Mouse (Mus musculus): ENCODE measurements around the gene Hspb7.

The Hspb7 gene

DNA sequence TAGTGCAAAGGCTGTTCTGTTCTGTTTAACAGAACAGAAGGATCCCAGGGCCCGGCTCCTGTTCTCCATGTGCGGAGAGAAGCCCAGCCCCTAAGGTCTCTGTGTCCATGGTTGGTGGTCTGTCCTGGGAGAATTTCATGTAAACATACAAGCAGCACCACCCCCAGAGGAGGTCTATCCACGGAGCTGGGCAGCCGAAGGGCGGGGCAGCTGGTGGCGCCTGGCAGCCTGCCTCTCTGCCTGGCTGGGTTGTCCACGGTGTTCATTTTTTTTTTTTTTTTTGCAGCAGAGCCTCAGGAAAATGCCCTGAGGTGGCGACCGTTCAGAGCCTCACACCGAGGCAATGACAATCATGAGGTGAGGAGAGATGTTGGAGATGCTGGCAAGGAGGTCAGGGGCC is 48.0 kb downstream of the Hspb7 start:
- DNase-seq (ENCODE audit: low read depth in 1 of 2, low spot score in 2 of 2), result no peak

- no peak for DNase-seq (ENCODE audit: low read depth in 1 of 2, low spot score in 2 of 2)
These were observed 48.8 kb downstream of the Hspb7 start for GRCm38 (mm10) chr4:141469343-141469742.

GRCm38 (mm10) chr4:141471491-141471890 is 50.9 kb downstream of the Hspb7 start:
- DNase-seq (ENCODE audit: low read depth in 1 of 2, low spot score in 2 of 2), result no peak

DNA sequence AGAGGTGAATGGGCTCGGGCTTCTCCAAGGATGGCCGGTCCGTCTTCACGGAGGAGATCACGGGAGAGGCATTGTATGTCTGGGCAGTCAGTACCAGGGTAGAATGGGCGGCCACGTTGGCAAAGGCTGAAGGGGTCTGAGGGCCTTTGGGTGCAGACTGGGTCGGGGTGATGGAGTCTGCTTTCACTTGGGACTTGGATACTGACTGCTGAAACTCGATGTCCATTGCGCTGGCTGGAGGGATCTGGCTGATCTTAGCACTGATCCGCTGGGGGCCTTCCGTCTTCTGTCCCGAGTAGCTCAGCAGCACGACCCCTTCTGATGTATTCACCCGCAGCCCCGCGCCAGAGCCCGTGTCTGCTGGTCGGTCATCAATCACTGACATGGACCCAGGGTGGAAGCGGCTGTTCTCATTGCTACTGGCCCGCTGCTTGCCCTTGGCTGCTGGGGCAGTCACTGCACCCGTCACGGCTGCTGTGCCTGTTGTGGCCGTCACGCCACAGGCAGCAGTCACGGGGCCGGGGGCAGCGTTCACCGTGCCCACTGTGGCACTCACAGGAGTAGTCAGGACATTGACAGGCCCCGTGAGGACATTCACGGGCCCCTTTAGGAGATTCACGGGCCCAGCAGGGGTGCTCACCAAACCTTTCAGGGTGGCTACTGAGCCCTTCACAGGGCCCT is 52.2 kb downstream of the Hspb7 start:
- DNase-seq (ENCODE audit: low read depth in 1 of 2, low spot score in 2 of 2), result no peak

GRCm38 (mm10) chr4:141474431-141474830 is 53.9 kb downstream of the Hspb7 start:
- no peak for DNase-seq (ENCODE audit: low read depth in 1 of 2, low spot score in 2 of 2)

All from monocyte, adult 2 months (primary cell).